15 mouse cellular contexts compared by ENCODE assay signal in the genomic region with DNA sequence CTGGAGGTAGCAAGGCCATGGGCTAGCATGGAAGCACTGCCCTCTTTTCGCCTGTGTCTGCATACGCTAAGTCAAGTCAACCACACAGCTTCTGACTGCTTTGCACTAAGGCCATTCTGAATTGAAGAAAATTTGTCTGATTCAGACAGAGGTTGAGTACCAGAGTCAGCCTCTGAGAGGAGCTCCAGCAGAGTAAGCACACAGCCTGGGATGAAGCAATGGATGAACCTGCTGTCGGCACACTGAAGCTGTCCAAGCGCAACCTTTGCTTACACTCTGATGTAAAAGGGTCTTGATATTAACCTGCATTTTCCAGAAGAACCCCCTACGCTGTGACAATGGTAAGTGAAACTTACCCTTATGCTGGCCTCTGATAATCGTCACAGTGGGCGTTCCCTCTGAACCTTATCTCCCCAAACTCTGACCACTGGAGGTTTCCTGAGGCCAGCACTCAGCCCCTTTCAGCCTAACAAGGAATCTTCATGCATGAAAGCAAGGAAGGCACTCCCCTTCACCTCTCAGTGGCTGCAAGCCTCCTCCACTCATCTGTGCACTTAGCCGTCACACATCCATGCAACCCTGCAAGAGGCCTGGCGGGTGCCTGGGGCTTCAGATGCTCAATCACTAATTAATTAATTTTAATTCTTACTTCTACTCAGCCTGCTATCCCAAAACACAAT. TPM values are rescaled to one million over a fixed set of nuclear protein-coding genes. Genes with fewer than 3 reads are reported as not detected.
A peak's percentile ranks its signal among the peaks of the same experiment; 100 is the strongest.
DNase-seq lines count a peak whose midpoint lies in the region; ATAC-seq and TF ChIP-seq lines count a peak whose summit lies in the region.
"Had no signal": no experiment of that assay in that cellular context is flagged by ENCODE, and none has a peak within 500 bp of the region (broad histone marks: within the 10 kb centered on the region; RNA-seq: fewer than 3 reads in every experiment).

No protein-coding gene starts in this region.

- H3K36me3 ChIP-seq in embryonic facial prominence, embryonic 11.5 days (replicated peaks; ENCODE audit: control insufficient read depth, insufficient read depth, low read depth, low read length), result no peaks in the 10 kb centered on the region
- no peaks in the 10 kb centered on the region for H3K36me3 ChIP-seq in embryonic facial prominence, embryonic 10.5 days (replicated peaks)
- H3K36me3 ChIP-seq in kidney, embryonic 15.5 days, result no peaks in the 10 kb centered on the region
- peaks cover 0 to 5% of the 10 kb centered on the region in 2 experiments; a peak in 2 of 4 replicates for H3K36me3 ChIP-seq in MEL (ENCODE audit: control insufficient read depth in 1 of 2, insufficient read depth in 2 of 2, low read length in 2 of 2)
- no peaks in the 10 kb centered on the region for H3K36me3 ChIP-seq in liver, embryonic 15.5 days (replicated peaks)
- H3K36me3 ChIP-seq: intestine, embryonic 15.5 days; limb, embryonic 13.5 days had no signal

- H3K9me3 ChIP-seq in embryonic facial prominence, embryonic 11.5 days (replicated peaks; ENCODE audit: control insufficient read depth, low read length), result no peaks in the 10 kb centered on the region
- H3K9me3 ChIP-seq in embryonic facial prominence, embryonic 10.5 days, result no peaks in the 10 kb centered on the region
- no peaks in the 10 kb centered on the region for H3K9me3 ChIP-seq in kidney, embryonic 15.5 days (replicated peaks)
- H3K9me3 ChIP-seq in MEL (replicated peaks; ENCODE audit: insufficient read depth, low read length), result no peaks in the 10 kb centered on the region
- H3K9me3 ChIP-seq in liver, embryonic 15.5 days (replicated peaks), result no peaks in the 10 kb centered on the region
- H3K9me3 ChIP-seq: intestine, embryonic 15.5 days; limb, embryonic 13.5 days had no signal

- H3K4me2 ChIP-seq in embryonic facial prominence, embryonic 11.5 days (ENCODE audit: low read depth, low read length), result no peak overlapping the region
- H3K4me2 ChIP-seq in kidney, embryonic 15.5 days, result peak overlapping the region; percentile 21; the same call in 1 of the 2 replicates
- peak overlapping the region; percentile 32; the same call in 1 of the 2 replicates for H3K4me2 ChIP-seq in liver, embryonic 15.5 days
- H3K4me2 ChIP-seq: intestine, embryonic 15.5 days; limb, embryonic 13.5 days had no signal

- no peak for TF ChIP-seq CTCF in MEL (IDR thresholded peaks at IDR 0.05 in 2 of 3, conservative IDR thresholded peaks at IDR 0.05 in 1 of 3; ENCODE audit: control insufficient read depth in 1 of 3, insufficient read depth in 1 of 3, low read depth in 2 of 3, low read length in 3 of 3, poor library complexity in 1 of 3, severe bottlenecking in 1 of 3)

- ATAC-seq in embryonic facial prominence, embryonic 11.5 days (replicated peaks; ENCODE audit: insufficient number of reproducible peaks, low FRiP score, low TSS enrichment, low read depth), result 0 out of 2 replicates have a peak, but pooled peaks have one; percentile 48
- peak; percentile 94 for ATAC-seq in kidney, embryonic 15.5 days (replicated peaks; ENCODE audit: low FRiP score)
- ATAC-seq in liver, embryonic 15.5 days (ENCODE audit: insufficient read depth), result peak; percentile 49; the same call in 1 of the 2 replicates
- ATAC-seq: intestine, embryonic 15.5 days had no signal

- no peak overlapping the region for H3K9ac ChIP-seq in embryonic facial prominence, embryonic 11.5 days (replicated peaks; ENCODE audit: low read length)
- no peak overlapping the region for H3K9ac ChIP-seq in kidney, embryonic 15.5 days
- no peak overlapping the region for H3K9ac ChIP-seq in MEL (ENCODE audit: control insufficient read depth, low read depth, low read length, poor library complexity, severe bottlenecking)
- no peak overlapping the region for H3K9ac ChIP-seq in liver, embryonic 15.5 days
- H3K9ac ChIP-seq: intestine, embryonic 15.5 days; limb, embryonic 13.5 days had no signal

- H3K27me3 ChIP-seq in embryonic facial prominence, embryonic 11.5 days (ENCODE audit: control insufficient read depth, insufficient read depth, low read length), result no peaks in the 10 kb centered on the region
- H3K27me3 ChIP-seq in embryonic facial prominence, embryonic 10.5 days (replicated peaks; ENCODE audit: low read depth, poor library complexity, severe bottlenecking), result no peaks in the 10 kb centered on the region
- no peaks in the 10 kb centered on the region for H3K27me3 ChIP-seq in kidney, embryonic 15.5 days
- H3K27me3 ChIP-seq in MEL (ENCODE audit: control insufficient read depth in 1 of 2, insufficient read depth in 2 of 2, low read length in 2 of 2), result no peaks in the 10 kb centered on the region
- no peaks in the 10 kb centered on the region for H3K27me3 ChIP-seq in liver, embryonic 15.5 days
- H3K27me3 ChIP-seq: intestine, embryonic 15.5 days; limb, embryonic 13.5 days had no signal

- H3K4me3 ChIP-seq in embryonic facial prominence, embryonic 11.5 days (ENCODE audit: low read depth, low read length), result no peak overlapping the region
- H3K4me3 ChIP-seq in embryonic facial prominence, embryonic 10.5 days, result no peak overlapping the region
- H3K4me3 ChIP-seq in kidney, embryonic 15.5 days (replicated peaks), result no peak overlapping the region
- H3K4me3 ChIP-seq in MEL (ENCODE audit: control insufficient read depth in 1 of 2, insufficient read depth in 1 of 2, low read depth in 2 of 2, low read length in 2 of 2), result no peak overlapping the region
- H3K4me3 ChIP-seq in liver, embryonic 15.5 days (replicated peaks), result no peak overlapping the region
- H3K4me3 ChIP-seq: intestine, embryonic 15.5 days; limb, embryonic 13.5 days had no signal

- H3K79me2 ChIP-seq in MEL (ENCODE audit: control insufficient read depth, insufficient read depth, low read length, poor library complexity), result no peaks in the 10 kb centered on the region

- no peaks in the 10 kb centered on the region for H3K4me1 ChIP-seq in embryonic facial prominence, embryonic 11.5 days (ENCODE audit: control insufficient read depth, insufficient read depth, low read length)
- H3K4me1 ChIP-seq in embryonic facial prominence, embryonic 10.5 days, result 0 out of 2 replicates have a peak, but pooled peaks cover 3% of the 10 kb centered on the region
- H3K4me1 ChIP-seq in kidney, embryonic 15.5 days, result no peaks in the 10 kb centered on the region; the same call in 1 of the 2 replicates
- H3K4me1 ChIP-seq in MEL (ENCODE audit: control insufficient read depth in 1 of 2, insufficient read depth in 2 of 2, low read length in 2 of 2), result peaks cover 0 to 5% of the 10 kb centered on the region in 2 experiments; a peak in 1 of 4 replicates
- peaks cover 9% of the 10 kb centered on the region for H3K4me1 ChIP-seq in liver, embryonic 15.5 days (replicated peaks)
- H3K4me1 ChIP-seq: intestine, embryonic 15.5 days; limb, embryonic 13.5 days had no signal

- DNase-seq in embryonic facial prominence, embryonic 11.5 days (ENCODE audit: low spot score), result no peak
- DNase-seq in embryonic facial prominence, embryonic 10.5 days (ENCODE audit: low spot score), result no peak
- no peak for DNase-seq in kidney, adult 11 months
- DNase-seq in MEL (ENCODE audit: low read depth, low spot score), result peak; percentile 10
- DNase-seq in lung, postnatal 4 days, result no peak
- DNase-seq in right cerebral cortex, postnatal 14 days, result no peak
- DNase-seq: adrenal gland, postnatal 36 days; cerebellum, postnatal 36 days; gastrocnemius, postnatal 36 days; thymus, postnatal 25 days had no signal

- H3K27ac ChIP-seq in embryonic facial prominence, embryonic 11.5 days (replicated peaks; ENCODE audit: low read depth, low read length), result no peak overlapping the region
- no peak overlapping the region for H3K27ac ChIP-seq in embryonic facial prominence, embryonic 10.5 days (replicated peaks)
- no peak overlapping the region for H3K27ac ChIP-seq in kidney, embryonic 15.5 days
- H3K27ac ChIP-seq in MEL (ENCODE audit: control insufficient read depth, low read depth, low read length), result no peak overlapping the region
- no peak overlapping the region for H3K27ac ChIP-seq in liver, embryonic 15.5 days (replicated peaks)
- H3K27ac ChIP-seq: intestine, embryonic 15.5 days; limb, embryonic 13.5 days had no signal

- TF ChIP-seq RAD21 in MEL (IDR thresholded peaks at IDR 0.05; ENCODE audit: low read depth, low read length), result no peak

- 78% methylated on average over 9 of the region's 9 CpGs for WGBS in embryonic facial prominence, embryonic 11.5 days
- 82% methylated on average over 9 of the region's 9 CpGs for WGBS in embryonic facial prominence, embryonic 10.5 days
- 57% methylated on average over 9 of the region's 9 CpGs for WGBS in kidney, embryonic 15.5 days
- 35% methylated on average over 9 of the region's 9 CpGs for WGBS in liver, embryonic 15.5 days (ENCODE audit: insufficient replicate concordance)

- TF ChIP-seq POLR2A in MEL (IDR thresholded peaks at IDR 0.05; ENCODE audit: control insufficient read depth in 1 of 2, insufficient read depth in 1 of 2, low read depth in 1 of 2, low read length in 2 of 2, poor library complexity in 1 of 2), result no peak

- no peak for TF ChIP-seq EP300 in MEL (IDR thresholded peaks at IDR 0.05; ENCODE audit: low read depth in 1 of 2, low read length in 2 of 2)

TF ChIP-seq in MEL, 35 proteins besides CTCF, POLR2A, EP300 and RAD21:
- TF ChIP-seq MXI1 (IDR thresholded peaks at IDR 0.05; ENCODE audit: low read depth, low read length), result no peak
- no peak for TF ChIP-seq BHLHE40 (IDR thresholded peaks at IDR 0.05; ENCODE audit: borderline replicate concordance, low read depth, low read length)
- TF ChIP-seq TCF12 (IDR thresholded peaks at IDR 0.05; ENCODE audit: low read depth, low read length), result no peak
- no peak for TF ChIP-seq MEF2A (IDR thresholded peaks at IDR 0.05; ENCODE audit: extremely low read depth, insufficient replicate concordance, low read depth, low read length, poor library complexity, severe bottlenecking)
- TF ChIP-seq USF1 (IDR thresholded peaks at IDR 0.05; ENCODE audit: low read depth, low read length), result no peak
- no peak for TF ChIP-seq ZNF384 (IDR thresholded peaks at IDR 0.05; ENCODE audit: low read depth, low read length)

RNA-seq across cellular contexts. Expression of a gene that starts 45.3 kb away (rescaled TPM):
- not detected in 2 replicates for polyA plus RNA-seq in embryonic facial prominence, embryonic 11.5 days (2014; fragmentation: Nextera tagmentation; extraction: Ambion mirVana)
- not detected in 2 replicates for polyA plus RNA-seq in embryonic facial prominence, embryonic 10.5 days (2016; fragmentation: Nextera tagmentation; extraction: Ambion mirVana)
- polyA plus RNA-seq in kidney, embryonic 15.5 days (2015; fragmentation: Nextera tagmentation; extraction: Ambion mirVana), result not detected in 2 replicates
- not detected in 2 replicates for total RNA-seq in MEL (2012; rRNA removed)
- polyA plus RNA-seq in MEL (2012; ENCODE audit: insufficient read depth in 1 of 2, insufficient read length in 2 of 2, low read depth in 1 of 2, low replicate concordance in 2 of 2, missing spikeins in 1 of 2), result not detected
- not detected in 2 replicates for polyA plus RNA-seq in liver, embryonic 15.5 days (2015; fragmentation: Nextera tagmentation; extraction: Ambion mirVana)
- total RNA-seq: adrenal gland, postnatal 36 days; gastrocnemius, postnatal 36 days; layer of hippocampus, postnatal 10 days had no signal
- polyA plus RNA-seq: intestine, embryonic 15.5 days; limb, embryonic 13.5 days had no signal
